Mouse (Mus musculus): Measurements from ENCODE around the gene Tmem104. TPM values are rescaled to one million over a fixed set of nuclear protein-coding genes. Genes with fewer than 3 reads are reported as not detected.
A peak's percentile ranks its signal among the peaks of the same experiment; 100 is the strongest.

The Tmem104 gene
- polyA plus RNA-seq, 1 experiment from 2014 or later: 12.5 TPM

- ATAC-seq (ENCODE audit: low read depth): 0 out of 2 replicates have a peak, but pooled peaks have one; percentile 24
- WGBS: 74% methylated on average over 8 of the region's 8 CpGs
- 0 out of 2 replicates have a peak, but pooled peaks cover 7% of the 10 kb centered on the region for H3K36me3 ChIP-seq (ENCODE audit: control insufficient read depth, insufficient read depth, low read length)
Observed at GRCm38 (mm10) chr11:115246386-115246785, 59.1 kb downstream of the Tmem104 start.

GRCm38 (mm10) chr11:115247240-115247639, 60.0 kb downstream of the Tmem104 start:
- no peak for ATAC-seq (ENCODE audit: low read depth)
- H3K27me3 ChIP-seq (replicated peaks; ENCODE audit: control insufficient read depth, insufficient read depth, low read length): peaks cover 58% of the 10 kb centered on the region
- WGBS: 20% methylated on average over 3 of the region's 3 CpGs
- no peak overlapping the region for H3K9ac ChIP-seq (ENCODE audit: low read depth, low read length)
- H3K4me3 ChIP-seq (ENCODE audit: low read depth, low read length): no peak overlapping the region
- H3K4me1 ChIP-seq (ENCODE audit: control insufficient read depth, insufficient read depth, low read length): peaks cover 8% of the 10 kb centered on the region; the same call in 1 of the 2 replicates
- H3K9me3 ChIP-seq (ENCODE audit: control insufficient read depth, low read length): no peaks in the 10 kb centered on the region
- H3K4me2 ChIP-seq (ENCODE audit: low read depth, low read length): no peak overlapping the region
- no peak overlapping the region for H3K27ac ChIP-seq (replicated peaks; ENCODE audit: low read depth, low read length)
- 0 out of 2 replicates have a peak, but pooled peaks cover 7% of the 10 kb centered on the region for H3K36me3 ChIP-seq (ENCODE audit: control insufficient read depth, insufficient read depth, low read length)
- DNase-seq (ENCODE audit: low spot score): no peak

More at GRCm38 (mm10) chr11:115246386-115246785, 59.1 kb downstream of the Tmem104 start:
- Histone ChIP-seq H3K9ac (ENCODE audit: low read depth, low read length) (no peak overlapping the region), H3K9me3 (ENCODE audit: control insufficient read depth, low read length) (no peaks in the 10 kb centered on the region), H3K4me2 (ENCODE audit: low read depth, low read length) (no peak overlapping the region), H3K4me1 (ENCODE audit: control insufficient read depth, insufficient read depth, low read length) (peaks cover 8% of the 10 kb centered on the region; the same call in 1 of the 2 replicates), H3K27me3 (replicated peaks; ENCODE audit: control insufficient read depth, insufficient read depth, low read length) (peaks cover 50% of the 10 kb centered on the region), H3K27ac (replicated peaks; ENCODE audit: low read depth, low read length) (no peak overlapping the region), H3K4me3 (ENCODE audit: low read depth, low read length) (no peak overlapping the region)
- DNase-seq (ENCODE audit: low spot score): no peak

GRCm38 (mm10) chr11:115247945-115248344, 60.7 kb downstream of the Tmem104 start:
- Histone ChIP-seq H3K36me3 (ENCODE audit: control insufficient read depth, insufficient read depth, low read length) (0 out of 2 replicates have a peak, but pooled peaks cover 7% of the 10 kb centered on the region), H3K9me3 (ENCODE audit: control insufficient read depth, low read length) (no peaks in the 10 kb centered on the region), H3K4me1 (ENCODE audit: control insufficient read depth, insufficient read depth, low read length) (peaks cover 8% of the 10 kb centered on the region; the same call in 1 of the 2 replicates), H3K9ac (ENCODE audit: low read depth, low read length) (no peak overlapping the region), H3K4me2 (ENCODE audit: low read depth, low read length) (no peak overlapping the region), H3K4me3 (ENCODE audit: low read depth, low read length) (no peak overlapping the region), H3K27me3 (replicated peaks; ENCODE audit: control insufficient read depth, insufficient read depth, low read length) (peaks cover 64% of the 10 kb centered on the region), H3K27ac (replicated peaks; ENCODE audit: low read depth, low read length) (no peak overlapping the region)
- WGBS: 57% methylated on average over 6 of the region's 6 CpGs
- ATAC-seq (ENCODE audit: low read depth): no peak
- DNase-seq (ENCODE audit: low spot score): no peak

GRCm38 (mm10) chr11:115249721-115250404, 62.6 kb downstream of the Tmem104 start:
- DNase-seq (ENCODE audit: low spot score) (no peak), ATAC-seq (ENCODE audit: low read depth) (peak; percentile 38; the same call in 1 of the 2 replicates)
- Histone ChIP-seq H3K27me3 (replicated peaks; ENCODE audit: control insufficient read depth, insufficient read depth, low read length) (peaks cover 70% of the 10 kb centered on the region), H3K4me2 (ENCODE audit: low read depth, low read length) (peak overlapping the region; percentile 78), H3K36me3 (ENCODE audit: control insufficient read depth, insufficient read depth, low read length) (no peaks in the 10 kb centered on the region), H3K27ac (replicated peaks; ENCODE audit: low read depth, low read length) (no peak overlapping the region), H3K9ac (ENCODE audit: low read depth, low read length) (peak overlapping the region; percentile 45), H3K4me3 (ENCODE audit: low read depth, low read length) (peak overlapping the region; percentile 42), H3K4me1 (ENCODE audit: control insufficient read depth, insufficient read depth, low read length) (peaks cover 8% of the 10 kb centered on the region; the same call in 1 of the 2 replicates), H3K9me3 (ENCODE audit: control insufficient read depth, low read length) (no peaks in the 10 kb centered on the region)
- under 1% methylated on average over 32 of the region's 63 CpGs for WGBS

GRCm38 (mm10) chr11:115250405-115251090, 63.3 kb downstream of the Tmem104 start:
- Histone ChIP-seq H3K27ac (replicated peaks; ENCODE audit: low read depth, low read length) (no peak overlapping the region), H3K4me2 (ENCODE audit: low read depth, low read length) (peak overlapping the region; percentile 78), H3K9me3 (ENCODE audit: control insufficient read depth, low read length) (no peaks in the 10 kb centered on the region), H3K36me3 (ENCODE audit: control insufficient read depth, insufficient read depth, low read length) (no peaks in the 10 kb centered on the region), H3K4me3 (ENCODE audit: low read depth, low read length) (peak overlapping the region; percentile 42), H3K4me1 (ENCODE audit: control insufficient read depth, insufficient read depth, low read length) (peaks cover 8% of the 10 kb centered on the region; the same call in 1 of the 2 replicates), H3K27me3 (replicated peaks; ENCODE audit: control insufficient read depth, insufficient read depth, low read length) (peaks cover 77% of the 10 kb centered on the region), H3K9ac (ENCODE audit: low read depth, low read length) (peak overlapping the region; percentile 45)
- ATAC-seq (ENCODE audit: low read depth) (no peak), DNase-seq (ENCODE audit: low spot score) (no peak)
- 3% methylated on average over 22 of the region's 36 CpGs for WGBS

GRCm38 (mm10) chr11:115251258-115251657, 64.0 kb downstream of the Tmem104 start:
- Histone ChIP-seq H3K4me1 (ENCODE audit: control insufficient read depth, insufficient read depth, low read length) (peaks cover 8% of the 10 kb centered on the region; the same call in 1 of the 2 replicates), H3K36me3 (ENCODE audit: control insufficient read depth, insufficient read depth, low read length) (no peaks in the 10 kb centered on the region), H3K4me3 (ENCODE audit: low read depth, low read length) (no peak overlapping the region), H3K27ac (replicated peaks; ENCODE audit: low read depth, low read length) (no peak overlapping the region), H3K4me2 (ENCODE audit: low read depth, low read length) (no peak overlapping the region), H3K27me3 (replicated peaks; ENCODE audit: control insufficient read depth, insufficient read depth, low read length) (peaks cover 82% of the 10 kb centered on the region), H3K9me3 (ENCODE audit: control insufficient read depth, low read length) (no peaks in the 10 kb centered on the region), H3K9ac (ENCODE audit: low read depth, low read length) (no peak overlapping the region)
- DNase-seq (ENCODE audit: low spot score) (no peak), ATAC-seq (ENCODE audit: low read depth) (no peak)
- WGBS: 61% methylated on average over 3 of the region's 3 CpGs

- Histone ChIP-seq H3K9me3 (ENCODE audit: control insufficient read depth, low read length) (no peaks in the 10 kb centered on the region), H3K36me3 (ENCODE audit: control insufficient read depth, insufficient read depth, low read length) (no peaks in the 10 kb centered on the region), H3K27ac (replicated peaks; ENCODE audit: low read depth, low read length) (no peak overlapping the region), H3K27me3 (replicated peaks; ENCODE audit: control insufficient read depth, insufficient read depth, low read length) (peaks cover 78% of the 10 kb centered on the region), H3K4me2 (ENCODE audit: low read depth, low read length) (peak overlapping the region; percentile 33), H3K4me3 (ENCODE audit: low read depth, low read length) (peak overlapping the region; percentile 24), H3K9ac (ENCODE audit: low read depth, low read length) (no peak overlapping the region), H3K4me1 (ENCODE audit: control insufficient read depth, insufficient read depth, low read length) (0 out of 2 replicates have a peak, but pooled peaks cover 6% of the 10 kb centered on the region)
- WGBS: 27% methylated on average over 27 of the region's 59 CpGs
- ATAC-seq (ENCODE audit: low read depth) (0 out of 2 replicates have a peak, but pooled peaks have one; percentile 41), DNase-seq (ENCODE audit: low spot score) (peak; percentile 33)
Observed at GRCm38 (mm10) chr11:115257775-115258510, 70.7 kb downstream of the Tmem104 start.

GRCm38 (mm10) chr11:115259134-115259533, 71.8 kb downstream of the Tmem104 start:
- H3K27ac ChIP-seq (replicated peaks; ENCODE audit: low read depth, low read length): no peak overlapping the region
- H3K9me3 ChIP-seq (ENCODE audit: control insufficient read depth, low read length): no peaks in the 10 kb centered on the region
- H3K4me1 ChIP-seq (ENCODE audit: control insufficient read depth, insufficient read depth, low read length): 0 out of 2 replicates have a peak, but pooled peaks cover 6% of the 10 kb centered on the region
- ATAC-seq (ENCODE audit: low read depth): no peak
- no peak overlapping the region for H3K9ac ChIP-seq (ENCODE audit: low read depth, low read length)
- no peak overlapping the region for H3K4me3 ChIP-seq (ENCODE audit: low read depth, low read length)
- DNase-seq (ENCODE audit: low spot score): no peak
- H3K4me2 ChIP-seq (ENCODE audit: low read depth, low read length): no peak overlapping the region
- peaks cover 86% of the 10 kb centered on the region for H3K27me3 ChIP-seq (replicated peaks; ENCODE audit: control insufficient read depth, insufficient read depth, low read length)
- no peaks in the 10 kb centered on the region for H3K36me3 ChIP-seq (ENCODE audit: control insufficient read depth, insufficient read depth, low read length)
- WGBS: 60% methylated on average over 4 of the region's 4 CpGs
